Mouse (Mus musculus): ENCODE results near the gene Vstm2b. TPM values are rescaled to one million over a fixed set of nuclear protein-coding genes. Genes with fewer than 3 reads are reported as not detected.

Gene Vstm2b
- total RNA-seq, 2 experiments from 2014 or later = 66.0 to 67.4 TPM

DNA sequence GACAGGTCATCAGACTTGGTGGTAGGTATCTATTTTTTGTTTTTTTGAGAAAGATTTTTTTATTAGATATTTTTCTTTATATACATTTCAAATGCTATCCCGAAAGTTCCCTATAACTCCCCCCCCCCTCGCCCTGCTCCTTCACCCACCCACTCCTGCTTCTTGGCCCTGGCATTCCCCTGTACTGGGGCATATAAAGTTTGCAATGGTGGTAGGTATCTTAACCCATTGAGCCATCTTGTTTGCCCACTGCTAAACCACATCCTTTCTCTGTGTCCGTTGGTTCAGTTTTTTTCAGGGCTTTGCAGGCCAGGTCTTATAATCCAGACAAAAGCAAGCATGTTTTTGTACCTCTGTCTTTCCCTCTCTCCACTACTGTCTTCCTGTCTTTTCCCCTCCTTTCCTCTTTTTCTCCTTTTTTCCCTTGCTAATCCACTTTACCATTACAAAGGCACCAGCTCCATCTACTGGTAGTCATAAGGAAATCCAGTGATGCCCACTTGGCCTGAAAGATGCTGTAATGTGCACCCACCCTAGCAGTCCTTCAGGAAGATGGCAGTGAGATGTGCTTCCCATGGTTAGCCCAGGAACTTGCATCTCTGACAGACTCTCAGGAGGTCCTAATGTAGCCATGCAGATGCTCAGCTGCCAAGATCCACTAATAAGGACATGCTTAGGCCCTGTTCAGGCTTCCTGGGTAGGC, 44.3 kb downstream of the Vstm2b start:
- intact Hi-C loops (cut with DNase I) = loop anchor here (2.0 to 5.0 kb wide), 3 partner anchors 865 to 1225 kb away; no protein-coding TSS in a partner anchor
- peak; percentile 31 to 55 for DNase-seq (ENCODE audit: low spot score in 2 of 2)

Other genes starting within 250 kb of the Vstm2b start
- gene 4930433I11Rik, start 89.2 kb downstream of the Vstm2b start, total RNA-seq (2021) = not detected
- gene Gm4884, start 134.4 kb downstream of the Vstm2b start, total RNA-seq (2021) = not detected

Data from left cerebral cortex, postnatal 14 days (tissue).